Mouse (Mus musculus) forebrain, embryonic 12.5 days (tissue): ENCODE measurements around the gene Ctnnal1. TPM values are rescaled to one million over a fixed set of nuclear protein-coding genes. Genes with fewer than 3 reads are reported as not detected.

Experiments
- ATAC-seq: fragments of 200-750 bp; cut with Nextera tagmentation; 2 replicates; pipeline ENCODE4 v1.8.0; 2017; ENCODE audit warnings: moderate TSS enrichment; ENCODE audit not compliant: low FRiP score
- H3K27ac ChIP-seq: fragments of 300-500 bp; sonication (generic); 2 replicates; pipeline ENCODE4 v1.5.1; 2016; ENCODE audit warnings: mild to moderate bottlenecking
- H3K27me3 ChIP-seq: fragments of 300-500 bp; sonication (generic); 2 replicates; pipeline ENCODE4 v1.6.1; 2016; ENCODE audit warnings: mild to moderate bottlenecking
- H3K36me3 ChIP-seq: fragments of 300-500 bp; sonication (generic); replicated peaks from 2 replicates; pipeline ENCODE4 v1.6.1; 2016; ENCODE audit warnings: mild to moderate bottlenecking
- H3K4me1 ChIP-seq: fragments of 300-500 bp; sonication (generic); 2 replicates; pipeline ENCODE4 v1.6.1; 2016
- H3K4me2 ChIP-seq: fragments of 300-500 bp; sonication (generic); 2 replicates; pipeline ENCODE4 v1.6.1; 2016; ENCODE audit warnings: mild to moderate bottlenecking, moderate library complexity
- H3K4me3 ChIP-seq: fragments of 300-500 bp; sonication (generic); replicated peaks from 2 replicates; pipeline ENCODE4 v1.5.1; 2016; ENCODE audit warnings: mild to moderate bottlenecking
- H3K9ac ChIP-seq: fragments of 300-500 bp; sonication (generic); 2 replicates; pipeline ENCODE4 v1.6.1; 2016; ENCODE audit warnings: mild to moderate bottlenecking
- H3K9me3 ChIP-seq: fragments of 300-500 bp; sonication (generic); 2 replicates; pipeline ENCODE4 v1.6.1; 2016
- WGBS: fragments of 180-500 bp; shearing (Covaris S2); methylation state at CpG from one replicate; pipeline ENCODE4 v1.1.7; 2016; 5-methylcytosine and 5-hydroxymethylcytosine counted together
- polyA plus RNA-seq: library from polyadenylated mRNA; unstranded; fragments of >200 nt; fragmentation: Nextera tagmentation; extraction: Ambion mirVana; gene quantifications from 2 replicates; pipeline ENCODE4 v1.2.1, GENCODE M21; 2016

The Ctnnal1 gene
- polyA plus RNA-seq, 1 experiment from 2014 or later = 28.6 TPM

DNA sequence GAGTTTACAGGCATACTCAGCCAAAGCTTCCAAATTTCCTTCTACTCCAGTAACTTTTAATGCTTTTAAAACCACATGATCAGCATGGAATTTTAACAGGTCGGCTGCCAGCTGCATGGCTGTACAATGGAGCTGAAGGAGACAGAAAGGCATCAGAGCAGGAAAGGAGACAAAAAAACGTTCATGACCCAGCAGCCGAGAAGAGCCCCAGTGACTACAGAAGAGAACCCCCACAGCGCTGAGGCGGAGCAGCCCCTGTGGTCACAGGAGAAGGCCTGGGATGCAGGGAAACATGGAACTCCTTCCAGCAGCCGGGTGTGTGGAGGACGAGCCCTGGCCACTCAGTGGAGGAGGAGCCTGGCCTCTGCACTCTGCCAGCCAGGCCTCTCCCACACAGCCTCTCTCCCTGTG is 35.5 kb downstream of the Ctnnal1 start:
- H3K4me2 ChIP-seq = no peak overlapping the region
- peaks cover 6% of the 10 kb centered on the region; the same call in 1 of the 2 replicates for H3K4me1 ChIP-seq
- ATAC-seq = peak; percentile 69
- H3K9me3 ChIP-seq = no peaks in the 10 kb centered on the region
- peaks cover 52% of the 10 kb centered on the region for H3K36me3 ChIP-seq
- H3K9ac ChIP-seq = no peak overlapping the region
- H3K27me3 ChIP-seq = no peaks in the 10 kb centered on the region
- H3K27ac ChIP-seq = peak overlapping the region; percentile 65
- H3K4me3 ChIP-seq = no peak overlapping the region
- WGBS = 41% methylated on average over 7 of the region's 7 CpGs

DNA sequence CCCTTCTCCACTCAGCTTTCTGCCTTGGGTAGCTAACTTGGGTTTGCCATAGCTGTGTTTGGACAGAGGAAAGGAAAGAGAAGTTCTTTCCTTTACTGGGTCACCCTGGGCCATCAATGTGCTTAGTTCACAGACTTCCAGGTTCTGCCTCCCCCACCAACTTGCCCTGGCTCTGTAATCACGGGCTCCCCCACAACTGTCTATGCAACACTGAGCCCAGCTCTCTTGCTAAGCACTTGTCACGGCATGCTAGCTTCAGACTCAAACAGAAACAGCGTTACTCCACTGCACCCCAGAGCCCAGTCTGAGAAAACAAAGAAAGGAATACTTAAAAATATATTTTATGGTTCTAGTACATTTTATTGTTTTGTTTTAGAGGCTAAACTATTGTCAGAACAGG is 36.1 kb downstream of the Ctnnal1 start:
- no peaks in the 10 kb centered on the region for H3K27me3 ChIP-seq
- ATAC-seq = no peak
- H3K4me3 ChIP-seq = no peak overlapping the region
- no peaks in the 10 kb centered on the region for H3K9me3 ChIP-seq
- peaks cover 55% of the 10 kb centered on the region for H3K36me3 ChIP-seq
- H3K27ac ChIP-seq = no peak overlapping the region
- no peak overlapping the region for H3K4me2 ChIP-seq
- H3K9ac ChIP-seq = no peak overlapping the region
- peaks cover 6% of the 10 kb centered on the region; the same call in 1 of the 2 replicates for H3K4me1 ChIP-seq
- WGBS = 79% methylated on average over 3 of the region's 3 CpGs

DNA sequence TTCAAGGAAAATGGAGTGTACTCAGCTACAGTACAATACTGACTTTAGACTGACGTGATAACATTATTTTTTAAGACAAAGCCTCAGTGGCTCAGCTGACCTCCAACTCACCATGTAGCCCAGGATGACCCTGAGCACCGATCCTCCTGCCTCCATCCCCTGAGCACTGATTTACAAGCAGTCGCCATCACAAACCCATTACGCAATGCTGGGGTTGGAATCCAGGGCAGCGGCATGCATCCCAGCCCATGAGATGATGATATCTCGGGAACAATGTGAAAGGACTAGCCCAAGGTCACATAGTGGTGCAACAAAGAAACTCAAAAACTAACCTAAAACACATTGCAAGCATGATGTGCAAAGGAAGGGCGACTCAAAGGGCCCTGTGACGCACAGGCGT is 40.8 kb downstream of the Ctnnal1 start:
- no peak overlapping the region for H3K27ac ChIP-seq
- no peak overlapping the region for H3K4me2 ChIP-seq
- H3K9ac ChIP-seq = no peak overlapping the region
- peaks cover 33% of the 10 kb centered on the region for H3K36me3 ChIP-seq
- ATAC-seq = no peak
- H3K27me3 ChIP-seq = no peaks in the 10 kb centered on the region
- no peaks in the 10 kb centered on the region for H3K4me1 ChIP-seq
- H3K9me3 ChIP-seq = no peaks in the 10 kb centered on the region
- WGBS = 91% methylated on average over 9 of the region's 9 CpGs
- no peak overlapping the region for H3K4me3 ChIP-seq

DNA sequence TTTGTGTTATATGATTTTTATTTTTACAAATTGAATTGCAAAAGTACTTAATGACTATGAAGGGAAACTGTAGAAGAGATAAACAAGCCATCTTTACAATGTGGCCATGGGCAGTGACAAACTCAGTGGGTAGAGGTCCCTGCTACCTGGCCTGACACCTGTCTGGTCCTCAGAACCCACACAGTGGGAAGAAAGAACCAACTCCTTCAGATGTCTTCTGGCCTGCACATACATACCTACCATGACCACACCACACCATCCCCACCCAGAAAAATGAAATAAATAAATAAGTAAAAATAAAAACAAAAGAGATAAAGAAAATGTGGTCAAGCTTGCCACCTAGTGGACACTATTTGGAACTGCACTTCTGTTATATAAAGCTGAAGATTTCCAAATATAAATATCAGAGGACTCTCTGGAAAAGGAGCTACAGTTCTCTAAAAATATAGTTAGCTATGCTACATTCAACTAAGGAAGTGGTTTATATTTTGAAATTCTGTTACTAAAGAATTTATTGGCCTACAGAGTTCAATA is 44.9 kb downstream of the Ctnnal1 start:
- Histone ChIP-seq H3K4me2 (no peak overlapping the region), H3K27ac (no peak overlapping the region), H3K36me3 (peaks cover 22% of the 10 kb centered on the region), H3K27me3 (no peaks in the 10 kb centered on the region), H3K4me3 (no peak overlapping the region), H3K4me1 (no peaks in the 10 kb centered on the region), H3K9ac (no peak overlapping the region), H3K9me3 (no peaks in the 10 kb centered on the region)
- 0 out of 2 replicates have a peak, but pooled peaks have one; percentile 58 for ATAC-seq

DNA sequence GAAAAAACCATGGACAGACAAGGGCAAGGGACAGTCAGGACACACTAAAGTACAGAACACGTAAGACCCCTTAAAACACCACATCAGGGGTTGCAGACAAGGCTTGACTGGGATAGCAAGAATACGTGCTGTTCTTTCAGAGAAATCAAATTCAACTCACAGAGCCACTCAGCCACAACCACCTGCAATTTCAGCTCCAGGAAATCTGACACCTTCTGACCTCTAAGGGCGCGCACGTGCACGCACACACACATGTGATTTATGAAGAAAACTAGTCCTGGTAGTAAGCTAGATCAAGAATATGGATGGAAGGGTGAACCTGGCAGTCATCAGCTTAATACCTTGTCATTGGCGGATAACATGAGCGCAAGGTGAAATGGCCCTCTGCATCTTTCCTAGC is 49.9 kb downstream of the Ctnnal1 start:
- Histone ChIP-seq H3K4me2 (no peak overlapping the region), H3K27me3 (no peaks in the 10 kb centered on the region), H3K9me3 (no peaks in the 10 kb centered on the region), H3K4me3 (no peak overlapping the region), H3K27ac (no peak overlapping the region), H3K36me3 (peaks cover 27% of the 10 kb centered on the region; the same call in 1 of the 2 replicates), H3K9ac (no peak overlapping the region), H3K4me1 (no peaks in the 10 kb centered on the region)
- WGBS = 93% methylated on average over 8 of the region's 8 CpGs
- no peak for ATAC-seq

DNA sequence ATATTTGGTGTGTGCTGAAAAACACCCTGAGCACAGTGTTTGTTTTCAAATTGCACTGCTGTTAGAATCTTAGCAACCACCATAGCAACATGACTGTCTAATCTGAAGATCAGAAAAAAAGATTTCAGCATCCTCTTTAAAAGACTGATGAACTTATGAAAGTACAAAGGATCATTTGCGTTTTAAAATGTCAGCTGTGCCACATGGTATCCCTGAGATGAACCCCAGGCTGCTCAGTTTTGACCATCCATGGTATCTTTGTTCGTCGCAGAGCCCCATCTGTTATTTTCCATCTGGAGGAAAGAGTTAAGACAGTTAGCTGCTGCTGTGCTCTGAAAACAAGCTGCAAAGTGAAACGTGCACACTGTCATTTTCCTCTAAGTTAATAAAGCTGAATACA is 52.9 kb downstream of the Ctnnal1 start:
- H3K4me3 ChIP-seq = no peak overlapping the region
- no peak overlapping the region for H3K9ac ChIP-seq
- H3K27ac ChIP-seq = no peak overlapping the region
- no peaks in the 10 kb centered on the region for H3K4me1 ChIP-seq
- 90% methylated on average over 4 of the region's 4 CpGs for WGBS
- H3K27me3 ChIP-seq = no peaks in the 10 kb centered on the region
- H3K4me2 ChIP-seq = no peak overlapping the region
- no peak for ATAC-seq
- H3K36me3 ChIP-seq = peaks cover 39% of the 10 kb centered on the region
- H3K9me3 ChIP-seq = no peaks in the 10 kb centered on the region

DNA sequence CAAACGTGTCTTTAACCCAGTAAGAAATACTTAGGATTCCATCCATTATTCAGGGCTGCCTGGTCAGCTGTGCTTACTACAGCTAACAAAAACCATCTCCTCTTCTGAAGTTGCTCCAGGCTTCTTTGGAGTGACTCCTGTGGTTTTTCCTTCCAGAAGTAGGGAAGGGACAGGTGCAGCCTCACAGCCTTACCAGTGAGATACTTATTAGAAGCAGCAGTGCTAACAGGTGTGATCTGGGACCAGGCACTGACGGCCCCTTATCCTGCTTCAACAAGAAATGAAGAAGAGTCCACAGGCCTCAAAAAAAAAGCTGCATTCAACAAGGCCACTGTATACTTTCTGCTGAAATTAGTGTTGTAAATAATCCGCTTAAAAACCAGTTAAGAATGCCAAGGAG is 53.3 kb downstream of the Ctnnal1 start:
- ATAC-seq = no peak
- H3K9me3 ChIP-seq = no peaks in the 10 kb centered on the region
- H3K4me3 ChIP-seq = no peak overlapping the region
- H3K36me3 ChIP-seq = peaks cover 43% of the 10 kb centered on the region
- WGBS = 72% methylated on average over 3 of the region's 3 CpGs
- no peak overlapping the region for H3K4me2 ChIP-seq
- H3K27me3 ChIP-seq = no peaks in the 10 kb centered on the region
- no peaks in the 10 kb centered on the region for H3K4me1 ChIP-seq
- H3K27ac ChIP-seq = no peak overlapping the region
- no peak overlapping the region for H3K9ac ChIP-seq

DNA sequence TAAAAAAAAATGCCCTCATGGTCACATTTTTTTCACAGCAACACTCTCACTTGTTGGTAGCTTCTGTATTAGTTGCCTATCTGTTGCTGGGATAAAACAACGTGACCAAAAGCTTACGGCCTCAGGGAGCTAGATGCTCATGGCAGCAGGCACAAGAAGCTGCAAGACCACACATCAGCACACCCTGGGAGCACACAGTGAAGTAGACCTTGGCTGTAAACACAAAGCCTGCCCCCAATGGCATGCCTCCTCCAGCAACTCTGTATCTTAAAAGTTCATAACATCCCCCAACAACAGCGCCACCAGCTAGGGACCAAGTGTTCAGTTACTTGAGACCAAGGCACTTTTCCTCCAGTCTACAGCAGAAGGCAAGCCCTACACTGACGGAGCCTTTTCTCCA is 55.9 kb downstream of the Ctnnal1 start:
- H3K9ac ChIP-seq = no peak overlapping the region
- H3K9me3 ChIP-seq = no peaks in the 10 kb centered on the region
- H3K4me3 ChIP-seq = no peak overlapping the region
- H3K27me3 ChIP-seq = no peaks in the 10 kb centered on the region
- H3K36me3 ChIP-seq = peaks cover 54% of the 10 kb centered on the region
- H3K27ac ChIP-seq = no peak overlapping the region
- peaks cover under 1% of the 10 kb centered on the region; the same call in 1 of the 2 replicates for H3K4me1 ChIP-seq
- no peak for ATAC-seq
- WGBS = 80% methylated on average over 4 of the region's 4 CpGs
- no peak overlapping the region for H3K4me2 ChIP-seq

DNA sequence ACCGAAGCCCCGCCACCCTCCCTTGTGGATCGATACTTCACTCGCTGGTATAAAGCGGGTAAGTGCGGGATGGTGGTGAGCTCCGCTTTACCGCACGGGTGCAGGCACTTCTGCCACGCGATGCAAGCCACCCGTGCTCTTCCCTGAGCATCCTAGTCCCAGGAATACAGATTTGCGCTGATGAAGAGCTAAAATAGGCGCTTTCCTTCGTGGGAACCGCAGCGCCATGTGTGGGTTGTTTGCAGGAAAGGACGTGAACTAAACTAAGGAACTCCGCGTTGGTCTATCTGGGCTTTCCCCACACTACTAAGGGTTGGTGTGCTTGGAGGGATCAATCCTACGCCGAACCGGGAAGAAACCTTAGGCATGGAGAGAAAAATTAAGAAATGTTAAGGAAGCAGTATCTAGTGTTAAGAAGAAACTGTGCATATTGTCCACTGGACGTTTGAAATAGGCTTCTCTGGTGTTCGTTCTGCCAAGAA is 62.3 kb downstream of the Ctnnal1 start:
- Histone ChIP-seq H3K4me1 (peaks cover 26% of the 10 kb centered on the region), H3K36me3 (peaks cover 48% of the 10 kb centered on the region), H3K27me3 (no peaks in the 10 kb centered on the region), H3K9ac (peak overlapping the region; percentile 86), H3K4me2 (peak overlapping the region; percentile 81), H3K9me3 (no peaks in the 10 kb centered on the region), H3K4me3 (peak overlapping the region; percentile 96), H3K27ac (peak overlapping the region; percentile 78)
- ATAC-seq = no peak
- WGBS = 3% methylated on average over 25 of the region's 25 CpGs

DNA sequence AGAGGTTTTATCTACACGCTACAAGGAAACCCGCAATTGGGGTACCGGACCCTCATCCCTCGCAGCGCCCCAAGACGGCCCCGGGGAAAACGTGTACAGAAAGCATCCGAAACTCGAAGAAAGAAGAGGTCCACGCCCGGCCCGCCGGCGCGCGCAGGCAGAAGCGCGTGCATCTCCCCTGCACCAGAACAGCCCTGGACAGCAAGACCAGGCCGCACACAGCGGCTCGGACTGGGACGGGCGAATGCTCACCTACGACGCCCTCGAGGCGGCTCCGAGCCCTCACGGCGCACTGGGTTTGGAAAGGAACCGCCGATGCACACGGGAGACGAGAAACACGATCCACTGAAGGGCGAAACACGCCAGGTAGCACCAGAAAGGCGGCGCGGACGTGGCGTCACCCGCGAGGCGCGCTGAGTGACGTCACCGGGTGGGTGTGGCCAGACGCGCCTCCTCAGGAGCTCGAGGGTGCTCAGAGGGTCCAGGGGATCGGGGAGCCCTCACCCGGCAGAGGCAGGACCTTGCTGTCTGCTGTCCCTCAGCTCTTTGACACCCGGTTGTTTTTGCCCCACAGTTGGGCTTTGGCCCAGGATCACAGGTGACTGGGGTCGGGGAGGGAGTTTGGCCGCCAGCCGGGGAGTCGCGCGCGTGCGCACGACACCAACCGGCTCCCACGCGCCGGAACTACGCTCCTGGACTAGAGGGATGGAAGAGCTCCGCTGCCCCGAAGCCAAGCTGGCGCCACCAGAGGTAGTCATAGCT is 62.9 kb downstream of the Ctnnal1 start, which contains the start of the genes Elp1 and Fam206a:
Elp1 (minus strand) TSS at position 425 of the 762 bp plus-strand sequence.
Fam206a (plus strand) TSS at position 439 of the 762 bp plus-strand sequence.
- Histone ChIP-seq H3K27me3 (no peaks in the 10 kb centered on the region), H3K4me3 (peak within 1 kb of the TSS; percentile 96), H3K9ac (peak within 1 kb of the TSS; percentile 86), H3K9me3 (no peaks in the 10 kb centered on the region), H3K36me3 (peaks cover 51% of the 10 kb centered on the region), H3K4me2 (peak within 1 kb of the TSS; percentile 81), H3K27ac (peak within 1 kb of the TSS; percentile 78), H3K4me1 (peaks cover 26% of the 10 kb centered on the region)
- under 1% methylated on average over 72 of the region's 72 CpGs for WGBS
- peak; percentile 98 for ATAC-seq

DNA sequence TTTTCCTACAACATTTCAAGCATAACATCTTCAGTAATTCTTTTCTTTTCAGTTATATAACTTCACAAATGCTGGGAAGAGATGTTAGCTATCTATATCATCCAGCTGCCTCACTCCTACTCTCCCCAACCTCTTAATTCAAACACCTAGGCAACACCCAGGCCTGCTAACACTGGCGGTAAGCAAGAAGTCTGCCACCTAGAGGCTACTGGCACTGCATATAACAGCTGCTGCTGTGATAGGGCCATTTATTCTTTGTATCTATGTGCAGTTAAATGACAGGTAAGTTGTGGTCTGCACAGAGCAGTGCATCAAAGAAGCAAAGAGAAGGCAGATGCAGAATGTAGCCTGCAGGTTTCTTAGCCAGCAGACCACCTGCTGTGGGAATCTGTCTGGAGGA is 73.6 kb downstream of the Ctnnal1 start:
- H3K9me3 ChIP-seq = no peaks in the 10 kb centered on the region
- no peaks in the 10 kb centered on the region for H3K27me3 ChIP-seq
- 43% methylated on average over 1 of the region's 1 CpGs for WGBS
- H3K36me3 ChIP-seq = peaks cover 92% of the 10 kb centered on the region
- no peak for ATAC-seq
- H3K27ac ChIP-seq = no peak overlapping the region
- no peak overlapping the region for H3K9ac ChIP-seq
- H3K4me2 ChIP-seq = no peak overlapping the region
- no peak overlapping the region for H3K4me3 ChIP-seq
- no peaks in the 10 kb centered on the region for H3K4me1 ChIP-seq

DNA sequence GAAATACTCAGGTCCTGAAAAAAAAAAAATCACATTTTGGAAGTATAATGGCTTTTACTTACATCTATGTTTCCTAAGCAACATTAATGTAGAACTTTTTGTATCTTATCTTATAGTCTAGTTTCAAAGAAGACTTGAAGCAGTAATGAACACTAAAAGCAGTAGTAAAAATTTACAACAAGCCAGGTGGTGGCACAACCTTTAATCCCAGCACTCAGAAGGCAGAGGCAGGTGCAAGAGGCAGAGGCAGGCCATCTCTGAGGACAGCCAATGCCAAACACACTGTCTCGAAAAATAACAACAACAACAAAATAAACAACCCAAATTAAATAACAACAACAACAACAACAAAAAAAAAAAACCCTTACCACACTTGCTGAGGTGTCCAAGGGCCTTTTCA is 93.9 kb downstream of the Ctnnal1 start:
- peaks cover 87% of the 10 kb centered on the region for H3K36me3 ChIP-seq
- no peaks in the 10 kb centered on the region for H3K4me1 ChIP-seq
- 86% methylated on average over 1 of the region's 1 CpGs for WGBS
- H3K27ac ChIP-seq = no peak overlapping the region
- no peaks in the 10 kb centered on the region for H3K9me3 ChIP-seq
- H3K4me3 ChIP-seq = no peak overlapping the region
- ATAC-seq = no peak
- no peak overlapping the region for H3K9ac ChIP-seq
- no peaks in the 10 kb centered on the region for H3K27me3 ChIP-seq
- H3K4me2 ChIP-seq = no peak overlapping the region

DNA sequence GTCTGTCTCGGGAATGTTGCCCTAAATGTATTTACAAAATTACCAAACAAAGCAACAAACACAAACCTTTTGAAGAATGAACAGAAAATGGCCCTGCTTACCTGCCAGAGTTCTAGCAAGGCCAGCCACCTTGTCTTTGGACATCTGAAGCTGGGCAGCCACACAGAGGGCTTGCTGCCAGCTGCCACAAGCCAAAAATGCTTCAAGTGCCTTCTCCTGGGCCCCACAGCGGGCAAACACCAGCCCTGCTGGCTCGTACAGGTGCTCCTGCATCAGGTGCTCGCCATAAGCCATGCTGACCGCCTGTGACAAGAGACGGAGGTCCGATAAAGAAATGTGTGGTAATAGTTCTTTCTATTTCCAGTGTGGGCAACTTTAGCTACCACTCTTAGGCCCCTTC is 96.1 kb downstream of the Ctnnal1 start:
- Histone ChIP-seq H3K27me3 (no peaks in the 10 kb centered on the region), H3K36me3 (peaks cover 89% of the 10 kb centered on the region), H3K27ac (no peak overlapping the region), H3K4me3 (no peak overlapping the region), H3K9ac (no peak overlapping the region), H3K4me2 (no peak overlapping the region), H3K9me3 (no peaks in the 10 kb centered on the region), H3K4me1 (no peaks in the 10 kb centered on the region)
- ATAC-seq = no peak
- 90% methylated on average over 7 of the region's 7 CpGs for WGBS
